Mouse (Mus musculus): ENCODE measurements around the gene Fads2. TPM values are rescaled to one million over a fixed set of nuclear protein-coding genes. Genes with fewer than 3 reads are reported as not detected.
A peak's percentile ranks its signal among the peaks of the same experiment; 100 is the strongest.

Gene Fads2
- polyA plus RNA-seq, 1 experiment from 2014 or later = 54.3 TPM

DNA sequence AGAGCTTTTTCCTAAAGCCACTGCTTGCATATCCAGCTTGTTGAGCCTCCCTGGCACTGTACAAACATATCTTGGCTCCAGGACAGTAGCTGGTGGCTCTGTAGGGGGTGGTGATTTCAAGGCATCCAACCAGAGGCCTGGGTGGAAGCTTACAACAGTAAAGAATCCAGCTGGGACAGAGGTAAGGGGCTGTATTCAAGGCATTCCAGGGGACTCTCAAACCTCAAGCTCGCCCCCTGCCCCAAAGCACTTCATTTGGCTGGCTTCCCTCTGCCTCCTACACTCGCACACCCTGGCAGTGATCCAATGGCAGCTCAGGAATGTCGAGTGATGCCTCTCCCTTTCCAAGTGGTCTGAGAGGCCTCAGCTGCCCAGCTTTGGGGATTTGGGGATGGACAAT, 62.6 kb downstream of the Fads2 start:
- no peak overlapping the region for H3K4me2 ChIP-seq
- H3K27me3 ChIP-seq (replicated peaks; ENCODE audit: control insufficient read depth, insufficient read depth, low read length) = no peaks in the 10 kb centered on the region; the same call in 1 of the 2 replicates
- WGBS = 47% methylated on average over 3 of the region's 3 CpGs
- no peaks in the 10 kb centered on the region; the same call in 1 of the 2 replicates for H3K36me3 ChIP-seq (ENCODE audit: control insufficient read depth, insufficient read depth, low read length)
- peak overlapping the region; percentile 11; the same call in 1 of the 2 replicates for H3K27ac ChIP-seq (ENCODE audit: low read depth, low read length)
- H3K4me3 ChIP-seq (ENCODE audit: low read depth, low read length) = no peak overlapping the region
- H3K9me3 ChIP-seq (ENCODE audit: control insufficient read depth, low read length) = no peaks in the 10 kb centered on the region
- ATAC-seq (replicated peaks; ENCODE audit: low FRiP score) (no peak), DNase-seq (ENCODE audit: low spot score) (no peak)
- peaks cover 19% of the 10 kb centered on the region for H3K4me1 ChIP-seq (replicated peaks; ENCODE audit: control insufficient read depth, insufficient read depth, low read length)
- H3K9ac ChIP-seq (ENCODE audit: low read depth, low read length) = no peak overlapping the region

DNA sequence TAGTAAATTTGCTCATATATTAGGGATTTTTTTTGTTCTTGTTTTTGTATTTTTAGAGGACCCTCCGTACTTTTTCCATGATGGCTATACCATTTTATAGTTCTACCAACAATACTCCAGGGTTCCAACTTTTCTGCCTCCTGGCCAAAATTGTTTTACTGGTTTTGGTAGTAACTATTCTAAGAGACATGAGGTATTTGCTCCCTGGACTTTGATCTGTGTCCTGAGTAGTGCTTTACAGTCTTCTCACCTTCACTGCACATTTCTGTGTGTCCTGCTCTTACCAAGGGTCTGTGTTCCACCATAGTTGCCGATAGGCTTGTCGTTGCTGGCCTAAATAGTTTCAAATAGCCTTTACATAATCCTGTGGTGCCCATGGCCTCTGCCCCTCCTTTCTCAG, 63.2 kb downstream of the Fads2 start:
- H3K9ac ChIP-seq (ENCODE audit: low read depth, low read length) = no peak overlapping the region
- H3K4me3 ChIP-seq (ENCODE audit: low read depth, low read length) = no peak overlapping the region
- H3K27me3 ChIP-seq (replicated peaks; ENCODE audit: control insufficient read depth, insufficient read depth, low read length) = no peaks in the 10 kb centered on the region; the same call in 1 of the 2 replicates
- ATAC-seq (replicated peaks; ENCODE audit: low FRiP score) (no peak), DNase-seq (ENCODE audit: low spot score) (no peak)
- WGBS = 82% methylated on average over 3 of the region's 3 CpGs
- H3K27ac ChIP-seq (ENCODE audit: low read depth, low read length) = no peak overlapping the region
- peaks cover 19% of the 10 kb centered on the region for H3K4me1 ChIP-seq (replicated peaks; ENCODE audit: control insufficient read depth, insufficient read depth, low read length)
- no peaks in the 10 kb centered on the region; the same call in 1 of the 2 replicates for H3K36me3 ChIP-seq (ENCODE audit: control insufficient read depth, insufficient read depth, low read length)
- H3K4me2 ChIP-seq = no peak overlapping the region
- no peaks in the 10 kb centered on the region for H3K9me3 ChIP-seq (ENCODE audit: control insufficient read depth, low read length)

DNA sequence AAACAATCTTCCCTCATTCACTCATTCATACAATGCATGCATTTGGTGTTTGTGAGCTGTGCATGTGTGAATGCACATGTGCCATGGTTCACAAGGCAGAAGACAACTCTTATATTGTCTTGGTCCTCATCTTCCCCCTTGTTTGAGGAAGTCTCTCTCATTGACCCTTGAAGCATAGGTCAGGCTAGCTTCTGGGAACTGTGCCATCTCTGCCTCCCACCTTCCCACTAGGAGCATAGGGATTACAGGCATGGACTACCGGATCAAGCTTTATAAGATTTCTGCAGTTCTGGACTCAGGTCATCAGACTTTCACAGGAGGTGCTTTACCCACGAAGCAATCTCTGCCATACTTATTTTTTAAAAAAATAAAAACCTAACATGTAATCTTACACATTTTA, 64.0 kb downstream of the Fads2 start:
- no peaks in the 10 kb centered on the region for H3K9me3 ChIP-seq (ENCODE audit: control insufficient read depth, low read length)
- no peak overlapping the region for H3K9ac ChIP-seq (ENCODE audit: low read depth, low read length)
- WGBS = 80% methylated on average over 2 of the region's 2 CpGs
- H3K4me2 ChIP-seq = no peak overlapping the region
- peaks cover 14% of the 10 kb centered on the region for H3K4me1 ChIP-seq (replicated peaks; ENCODE audit: control insufficient read depth, insufficient read depth, low read length)
- ATAC-seq (replicated peaks; ENCODE audit: low FRiP score) = no peak
- no peaks in the 10 kb centered on the region; the same call in 1 of the 2 replicates for H3K27me3 ChIP-seq (replicated peaks; ENCODE audit: control insufficient read depth, insufficient read depth, low read length)
- no peak overlapping the region for H3K4me3 ChIP-seq (ENCODE audit: low read depth, low read length)
- no peaks in the 10 kb centered on the region; the same call in 1 of the 2 replicates for H3K36me3 ChIP-seq (ENCODE audit: control insufficient read depth, insufficient read depth, low read length)
- DNase-seq (ENCODE audit: low spot score) = no peak
- no peak overlapping the region for H3K27ac ChIP-seq (ENCODE audit: low read depth, low read length)

DNA sequence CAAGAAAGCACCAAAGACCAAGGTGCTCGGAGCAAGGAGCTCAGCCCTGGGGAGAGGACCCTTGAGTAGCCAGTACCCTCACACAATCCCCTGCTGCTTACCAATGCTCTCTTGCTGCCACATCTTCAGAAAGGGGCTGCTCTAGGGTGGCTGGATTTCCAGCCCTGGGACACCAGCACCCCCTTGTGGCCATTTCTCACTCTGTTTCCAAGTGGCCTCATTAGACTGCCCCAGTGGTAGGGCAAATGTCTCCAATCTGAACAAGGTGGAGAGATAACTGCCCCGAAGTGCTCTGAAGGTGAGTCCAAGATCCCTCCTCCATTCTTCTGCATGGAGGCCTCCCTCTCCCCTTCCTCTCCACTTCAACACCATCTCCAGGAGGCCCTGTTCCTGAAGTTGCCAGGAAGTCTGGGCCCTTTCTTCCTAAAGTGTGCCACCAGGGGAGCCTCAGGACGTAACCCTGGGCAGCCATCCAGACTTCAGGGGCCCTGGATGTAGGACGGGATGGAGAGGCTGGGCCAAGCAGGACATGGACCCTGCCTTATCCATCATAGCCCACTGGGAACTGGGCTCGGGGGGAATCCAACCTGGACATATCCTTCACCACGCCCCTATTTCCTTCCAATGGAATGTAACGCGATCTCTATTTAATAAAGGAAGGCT, 66.6 kb downstream of the Fads2 start:
- no peak overlapping the region for H3K4me2 ChIP-seq
- H3K4me3 ChIP-seq (ENCODE audit: low read depth, low read length) = no peak overlapping the region
- DNase-seq (ENCODE audit: low spot score) = peak; percentile 79
- H3K27ac ChIP-seq (ENCODE audit: low read depth, low read length) = no peak overlapping the region
- ATAC-seq (replicated peaks; ENCODE audit: low FRiP score) = peak; percentile 53; the same call in 1 of the 2 replicates
- H3K36me3 ChIP-seq (ENCODE audit: control insufficient read depth, insufficient read depth, low read length) = peaks cover 3% of the 10 kb centered on the region
- H3K9ac ChIP-seq (ENCODE audit: low read depth, low read length) = no peak overlapping the region
- no peaks in the 10 kb centered on the region for H3K9me3 ChIP-seq (ENCODE audit: control insufficient read depth, low read length)
- H3K27me3 ChIP-seq (replicated peaks; ENCODE audit: control insufficient read depth, insufficient read depth, low read length) = no peaks in the 10 kb centered on the region
- no peaks in the 10 kb centered on the region for H3K4me1 ChIP-seq (replicated peaks; ENCODE audit: control insufficient read depth, insufficient read depth, low read length)
- 67% methylated on average over 8 of the region's 8 CpGs for WGBS

DNA sequence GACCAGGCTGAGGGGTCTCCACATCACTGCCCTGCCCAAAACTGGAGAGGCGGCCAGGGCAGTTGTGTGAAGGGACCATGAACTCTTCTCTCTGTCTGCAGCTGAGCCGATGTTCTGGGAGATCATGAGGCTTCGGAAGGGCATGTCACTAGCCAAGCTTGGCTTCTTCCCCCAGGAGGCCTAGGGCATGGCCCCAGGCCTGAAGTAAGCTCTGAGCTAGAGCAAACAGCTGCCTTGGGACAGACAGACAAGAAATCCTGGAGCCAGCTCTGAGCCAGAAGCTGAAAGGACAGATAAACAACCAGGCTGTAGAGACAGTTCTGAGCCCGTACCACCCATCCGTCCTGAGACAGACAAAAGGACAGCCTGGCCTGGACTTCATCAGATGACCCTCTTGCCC, 67.2 kb downstream of the Fads2 start:
- H3K27me3 ChIP-seq (replicated peaks; ENCODE audit: control insufficient read depth, insufficient read depth, low read length) = no peaks in the 10 kb centered on the region
- H3K9me3 ChIP-seq (ENCODE audit: control insufficient read depth, low read length) = no peaks in the 10 kb centered on the region
- H3K4me3 ChIP-seq (ENCODE audit: low read depth, low read length) = no peak overlapping the region
- no peaks in the 10 kb centered on the region for H3K4me1 ChIP-seq (replicated peaks; ENCODE audit: control insufficient read depth, insufficient read depth, low read length)
- no peak overlapping the region for H3K9ac ChIP-seq (ENCODE audit: low read depth, low read length)
- 87% methylated on average over 5 of the region's 5 CpGs for WGBS
- no peak for ATAC-seq (replicated peaks; ENCODE audit: low FRiP score)
- no peak for DNase-seq (ENCODE audit: low spot score)
- H3K27ac ChIP-seq (ENCODE audit: low read depth, low read length) = no peak overlapping the region
- H3K36me3 ChIP-seq (ENCODE audit: control insufficient read depth, insufficient read depth, low read length) = peaks cover 5% of the 10 kb centered on the region
- no peak overlapping the region for H3K4me2 ChIP-seq

DNA sequence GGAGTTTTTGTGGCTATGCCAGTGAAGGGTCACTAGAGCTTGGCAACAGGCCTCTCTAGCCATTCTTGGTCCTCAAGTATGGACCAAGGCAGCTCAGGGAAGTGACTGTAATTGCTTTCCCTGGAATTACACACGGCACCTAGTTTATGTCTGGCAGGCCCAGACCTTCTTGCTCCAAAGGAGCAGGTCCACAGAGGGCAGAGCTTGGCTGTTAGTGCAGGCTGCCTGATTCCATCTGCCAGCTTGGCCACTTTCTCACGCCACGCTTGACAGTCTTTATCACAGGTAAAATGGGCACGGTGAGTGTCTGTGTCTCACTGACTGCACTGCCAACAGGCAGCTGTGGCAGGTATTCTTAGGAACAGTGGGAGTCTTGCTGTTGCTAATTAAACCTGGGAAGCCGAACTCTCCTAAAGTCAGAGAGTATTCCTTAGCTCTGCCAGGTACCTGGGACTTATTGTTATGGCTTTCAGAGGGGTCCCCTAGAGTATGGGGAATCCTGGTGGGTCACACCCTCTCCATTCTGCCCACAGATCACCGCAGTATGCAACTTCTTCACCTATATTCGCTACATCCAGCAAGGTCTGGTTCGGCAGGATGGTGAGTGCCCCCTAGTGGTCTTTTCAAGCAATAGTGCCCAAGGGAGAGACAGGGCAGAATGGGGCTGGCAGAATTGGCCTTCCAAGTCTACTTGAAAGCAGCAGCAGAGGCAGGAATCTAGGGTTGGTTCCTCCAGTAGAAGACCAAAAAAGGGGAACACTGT, 68.2 kb downstream of the Fads2 start:
- H3K9me3 ChIP-seq (ENCODE audit: control insufficient read depth, low read length) = no peaks in the 10 kb centered on the region
- no peak for DNase-seq (ENCODE audit: low spot score)
- H3K27ac ChIP-seq (ENCODE audit: low read depth, low read length) = no peak overlapping the region
- H3K36me3 ChIP-seq (ENCODE audit: control insufficient read depth, insufficient read depth, low read length) = peaks cover 8% of the 10 kb centered on the region
- no peaks in the 10 kb centered on the region for H3K4me1 ChIP-seq (replicated peaks; ENCODE audit: control insufficient read depth, insufficient read depth, low read length)
- H3K4me3 ChIP-seq (ENCODE audit: low read depth, low read length) = no peak overlapping the region
- ATAC-seq (replicated peaks; ENCODE audit: low FRiP score) = peak; percentile 69
- WGBS = 38% methylated on average over 8 of the region's 8 CpGs
- H3K27me3 ChIP-seq (replicated peaks; ENCODE audit: control insufficient read depth, insufficient read depth, low read length) = no peaks in the 10 kb centered on the region
- H3K9ac ChIP-seq (ENCODE audit: low read depth, low read length) = no peak overlapping the region; the same call in 1 of the 2 replicates
- no peak overlapping the region for H3K4me2 ChIP-seq

DNA sequence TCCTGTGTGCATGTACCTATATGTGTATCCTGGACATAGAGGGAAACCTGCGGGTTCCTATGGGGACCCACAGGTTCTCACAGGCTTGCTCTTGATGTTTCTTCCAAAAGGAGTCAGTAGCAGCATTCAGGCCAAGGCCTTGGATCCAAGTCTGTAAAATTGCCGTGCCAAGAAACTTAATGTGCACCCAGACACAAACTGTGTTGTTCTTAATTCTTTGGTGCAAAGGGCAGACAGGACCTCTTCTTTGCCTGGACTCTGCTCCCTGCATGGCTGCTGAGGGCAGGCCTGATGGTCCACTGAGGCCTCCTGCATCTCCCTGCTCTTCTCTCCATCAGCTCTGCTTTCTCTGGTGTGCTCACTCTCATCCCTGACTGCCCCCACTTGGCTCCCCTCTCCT, 71.8 kb downstream of the Fads2 start:
- Histone ChIP-seq H3K9me3 (ENCODE audit: control insufficient read depth, low read length) (no peaks in the 10 kb centered on the region), H3K27me3 (replicated peaks; ENCODE audit: control insufficient read depth, insufficient read depth, low read length) (no peaks in the 10 kb centered on the region), H3K27ac (ENCODE audit: low read depth, low read length) (no peak overlapping the region), H3K4me1 (replicated peaks; ENCODE audit: control insufficient read depth, insufficient read depth, low read length) (peaks cover 18% of the 10 kb centered on the region), H3K36me3 (ENCODE audit: control insufficient read depth, insufficient read depth, low read length) (peaks cover 22% of the 10 kb centered on the region), H3K4me3 (ENCODE audit: low read depth, low read length) (no peak overlapping the region), H3K4me2 (no peak overlapping the region), H3K9ac (ENCODE audit: low read depth, low read length) (no peak overlapping the region)
- ATAC-seq (replicated peaks; ENCODE audit: low FRiP score) (no peak), DNase-seq (ENCODE audit: low spot score) (no peak)
- WGBS = 88% methylated on average over 2 of the region's 2 CpGs

DNA sequence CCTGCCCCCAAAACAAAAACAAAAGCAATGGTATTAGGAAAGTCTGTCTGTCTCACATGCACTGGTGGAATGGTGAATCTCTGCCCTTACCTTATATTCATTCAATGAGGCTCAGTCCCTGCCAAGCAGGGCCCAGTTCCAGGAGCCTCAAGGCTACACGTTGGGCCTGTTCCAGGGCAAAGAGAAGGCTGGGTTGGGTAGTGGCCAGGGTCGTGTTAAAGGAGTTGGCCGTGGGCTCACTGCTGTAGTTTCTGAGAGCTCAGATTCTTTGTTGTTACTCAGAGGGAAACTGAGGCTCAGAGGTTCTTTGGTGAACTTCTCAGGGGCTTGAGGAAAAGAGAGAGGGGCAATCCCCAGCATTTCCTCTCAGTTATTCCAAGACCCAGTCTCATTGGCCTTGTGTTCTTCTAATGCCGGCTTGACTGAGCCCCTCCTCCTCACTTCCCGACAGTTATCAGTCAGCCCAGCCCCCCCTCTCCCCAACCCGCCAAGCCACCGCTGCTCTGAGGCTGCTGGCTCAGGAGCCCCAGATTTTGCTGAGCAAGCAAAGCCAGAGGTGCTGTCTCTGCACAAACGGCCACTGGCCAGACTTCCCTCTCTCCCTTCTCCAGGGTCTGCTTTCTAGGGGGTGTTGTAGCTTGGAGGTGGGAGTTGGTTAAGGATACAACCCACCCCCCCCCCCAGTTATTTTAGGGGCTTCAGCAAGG, 76.2 kb downstream of the Fads2 start:
- peak overlapping the region; percentile 68 for H3K27ac ChIP-seq (ENCODE audit: low read depth, low read length)
- no peaks in the 10 kb centered on the region for H3K27me3 ChIP-seq (replicated peaks; ENCODE audit: control insufficient read depth, insufficient read depth, low read length)
- no peak overlapping the region for H3K9ac ChIP-seq (ENCODE audit: low read depth, low read length)
- DNase-seq (ENCODE audit: low spot score) (peak; percentile 60), ATAC-seq (replicated peaks; ENCODE audit: low FRiP score) (peak; percentile 39)
- H3K4me1 ChIP-seq (replicated peaks; ENCODE audit: control insufficient read depth, insufficient read depth, low read length) = peaks cover 57% of the 10 kb centered on the region
- no peaks in the 10 kb centered on the region for H3K9me3 ChIP-seq (ENCODE audit: control insufficient read depth, low read length)
- WGBS = 20% methylated on average over 8 of the region's 8 CpGs
- peak overlapping the region; percentile 6 for H3K4me2 ChIP-seq
- H3K36me3 ChIP-seq (ENCODE audit: control insufficient read depth, insufficient read depth, low read length) = peaks cover 20% of the 10 kb centered on the region
- no peak overlapping the region for H3K4me3 ChIP-seq (ENCODE audit: low read depth, low read length)
